Mouse (Mus musculus): ENCODE measurements at regions not wholly inside any gene's neighbourhood (a gene's known extent, or its start where the extent isn't known, plus 50 kb on each side); places are given as distances from the start of the nearest gene placed in this dataset.

GRCm38 (mm10) chr12:90810666-90811065, 72.4 kb upstream of the Dio2 start:
- H3K4me3 ChIP-seq (ENCODE audit: low read depth, low read length) = no peak overlapping the region
- H3K27me3 ChIP-seq (ENCODE audit: insufficient read depth, low read length) = no peaks in the 10 kb centered on the region
- no peaks in the 10 kb centered on the region for H3K4me1 ChIP-seq (ENCODE audit: insufficient read depth, low read length)
- H3K4me2 ChIP-seq (ENCODE audit: low read depth, low read length, poor library complexity, severe bottlenecking) = no peak overlapping the region
- no peak for TF ChIP-seq CTCF (IDR thresholded peaks at IDR 0.05)
- H3K9me3 ChIP-seq (ENCODE audit: low read length) = no peaks in the 10 kb centered on the region
- no peak for DNase-seq (ENCODE audit: low spot score)
- WGBS = 70% methylated on average over 6 of the region's 6 CpGs
- H3K36me3 ChIP-seq (ENCODE audit: insufficient read depth, low read length) = no peaks in the 10 kb centered on the region
- ATAC-seq (ENCODE audit: low FRiP score) = no peak
- H3K9ac ChIP-seq (replicated peaks; ENCODE audit: low read length, poor library complexity, severe bottlenecking) = no peak overlapping the region
- H3K27ac ChIP-seq (ENCODE audit: low read depth, low read length) = no peak overlapping the region

DNA sequence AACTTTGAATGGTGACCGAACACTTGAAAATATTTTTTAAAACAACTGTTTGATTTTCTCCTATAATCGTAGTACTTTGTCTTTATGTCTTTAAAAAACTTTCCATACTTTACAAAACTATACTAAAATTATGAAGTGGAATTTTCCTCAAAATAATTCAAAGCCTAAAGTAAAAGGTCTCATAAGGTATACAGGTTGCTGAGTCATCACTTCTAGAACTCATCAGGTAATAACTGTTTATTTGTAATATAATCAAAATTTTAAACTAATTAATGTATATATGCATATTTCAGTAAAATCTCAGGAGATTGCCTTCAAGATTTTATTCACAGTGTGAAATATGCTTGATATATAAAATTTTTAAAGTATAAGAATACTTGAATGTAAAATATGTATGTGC, 52.3 kb upstream of the Dio2 start:
- Histone ChIP-seq H3K9ac (replicated peaks; ENCODE audit: low read length, poor library complexity, severe bottlenecking) (no peak overlapping the region), H3K4me3 (ENCODE audit: low read depth, low read length) (no peak overlapping the region), H3K4me1 (ENCODE audit: insufficient read depth, low read length) (no peaks in the 10 kb centered on the region), H3K27ac (ENCODE audit: low read depth, low read length) (no peak overlapping the region), H3K27me3 (ENCODE audit: insufficient read depth, low read length) (no peaks in the 10 kb centered on the region), H3K9me3 (ENCODE audit: low read length) (no peaks in the 10 kb centered on the region), H3K36me3 (ENCODE audit: insufficient read depth, low read length) (no peaks in the 10 kb centered on the region), H3K4me2 (ENCODE audit: low read depth, low read length, poor library complexity, severe bottlenecking) (no peak overlapping the region)
- no peak for TF ChIP-seq CTCF (IDR thresholded peaks at IDR 0.05)
- DNase-seq (ENCODE audit: low spot score) (no peak), ATAC-seq (ENCODE audit: low FRiP score) (no peak)
- 93% methylated on average over 2 of the region's 2 CpGs for WGBS
